Mouse (Mus musculus): ENCODE measurements around the gene Upk3bl.

- TF ChIP-seq CTCF (IDR thresholded peaks at IDR 0.05; ENCODE audit: low read depth) (no peak), EP300 (IDR thresholded peaks at IDR 0.05; ENCODE audit: low read depth) (no peak)
Measured at GRCm38 (mm10) chr5:136078136-136078535, 23.8 kb downstream of the Upk3bl start.

All from liver, postnatal 0 days (tissue).